Mouse (Mus musculus) embryonic facial prominence, embryonic 14.5 days (tissue): ENCODE measurements at regions not wholly inside any gene's neighbourhood (a gene's known extent, or its start where the extent isn't known, plus 50 kb on each side); places are given as distances from the start of the nearest gene placed in this dataset.
A peak's percentile ranks its signal among the peaks of the same experiment; 100 is the strongest.

Experiments used
- ATAC-seq: fragments of 200-750 bp; cut with Nextera tagmentation; 2 replicates; pipeline ENCODE4 v1.8.0; 2017; ENCODE audit warnings: low read depth, moderate number of reproducible peaks, moderate TSS enrichment
- DNase-seq: peaks from one replicate; pipeline ENCODE4 v3.0.0-alpha.2; 2015; ENCODE audit warnings: low spot score
- H3K27ac ChIP-seq: fragments of 300-500 bp; sonication (generic); replicated peaks from 2 replicates; pipeline ENCODE4 v1.5.1; 2014; ENCODE audit warnings: low read depth, mild to moderate bottlenecking, low read length, moderate library complexity
- H3K27me3 ChIP-seq: fragments of 300-500 bp; sonication (generic); replicated peaks from 2 replicates; pipeline ENCODE4 v1.6.1; 2014; ENCODE audit warnings: low read length; ENCODE audit not compliant: control insufficient read depth, insufficient read depth
- H3K36me3 ChIP-seq: fragments of 300-500 bp; sonication (generic); 2 replicates; pipeline ENCODE4 v1.6.1; 2014; ENCODE audit warnings: low read length, mixed read lengths; ENCODE audit not compliant: control insufficient read depth, insufficient read depth
- H3K4me1 ChIP-seq: fragments of 300-500 bp; sonication (generic); 2 replicates; pipeline ENCODE4 v1.6.1; 2014; ENCODE audit warnings: antibody characterized with exemption, low read length; ENCODE audit not compliant: control insufficient read depth, insufficient read depth
- H3K4me2 ChIP-seq: fragments of 300-500 bp; sonication (generic); 2 replicates; pipeline ENCODE4 v1.6.1; 2014; ENCODE audit warnings: low read depth, mild to moderate bottlenecking, low read length, moderate library complexity, mixed read lengths
- H3K4me3 ChIP-seq: fragments of 300-500 bp; sonication (generic); 2 replicates; pipeline ENCODE4 v1.5.1; 2014; ENCODE audit warnings: low read depth, mild to moderate bottlenecking, low read length
- H3K9ac ChIP-seq: fragments of 300-500 bp; sonication (generic); 2 replicates; pipeline ENCODE4 v1.6.1; 2014; ENCODE audit warnings: low read depth, mild to moderate bottlenecking, low read length, moderate library complexity, mixed read lengths
- H3K9me3 ChIP-seq: fragments of 300-500 bp; sonication (generic); 2 replicates; pipeline ENCODE4 v1.6.1; 2016; ENCODE audit warnings: low read length; ENCODE audit not compliant: control insufficient read depth
- WGBS: fragments of 180-500 bp; shearing (Covaris S2); extraction: QIAGEN DNeasy Blood & Tissue Kit; methylation state at CpG from one replicate; pipeline ENCODE4 v1.1.7; 2014; 5-methylcytosine and 5-hydroxymethylcytosine counted together

GRCm38 (mm10) chr3:34510723-34511122, 139.5 kb upstream of the Sox2 start:
- no peak overlapping the region for H3K4me3 ChIP-seq
- no peak overlapping the region for H3K27ac ChIP-seq
- no peaks in the 10 kb centered on the region for H3K27me3 ChIP-seq
- H3K9me3 ChIP-seq, result peaks cover 5% of the 10 kb centered on the region; the same call in 1 of the 2 replicates
- H3K4me2 ChIP-seq, result no peak overlapping the region
- H3K4me1 ChIP-seq, result no peaks in the 10 kb centered on the region
- no peak for DNase-seq
- H3K36me3 ChIP-seq, result no peaks in the 10 kb centered on the region
- no peak overlapping the region for H3K9ac ChIP-seq
- WGBS, result 81% methylated on average over 4 of the region's 4 CpGs
- no peak for ATAC-seq

- no peak for ATAC-seq
- H3K9me3 ChIP-seq, result no peaks in the 10 kb centered on the region
- no peaks in the 10 kb centered on the region for H3K36me3 ChIP-seq
- no peak overlapping the region for H3K4me3 ChIP-seq
- H3K4me2 ChIP-seq, result no peak overlapping the region
- 34% methylated on average over 5 of the region's 5 CpGs for WGBS
- H3K9ac ChIP-seq, result no peak overlapping the region
- H3K4me1 ChIP-seq, result no peaks in the 10 kb centered on the region
- no peaks in the 10 kb centered on the region for H3K27me3 ChIP-seq
- no peak for DNase-seq
- no peak overlapping the region for H3K27ac ChIP-seq
Observed at GRCm38 (mm10) chr3:34509160-34509559, 141.0 kb upstream of the Sox2 start.

- Histone ChIP-seq H3K4me1 (no peaks in the 10 kb centered on the region), H3K36me3 (no peaks in the 10 kb centered on the region), H3K27ac (no peak overlapping the region), H3K27me3 (no peaks in the 10 kb centered on the region), H3K4me2 (no peak overlapping the region), H3K4me3 (no peak overlapping the region), H3K9ac (no peak overlapping the region), H3K9me3 (no peaks in the 10 kb centered on the region)
- ATAC-seq (no peak), DNase-seq (no peak)
- WGBS, result 20% methylated on average over 3 of the region's 3 CpGs
Observed at GRCm38 (mm10) chr3:34504573-34504894, 145.7 kb upstream of the Sox2 start.

GRCm38 (mm10) chr3:34503874-34504572, 146.2 kb upstream of the Sox2 start:
- no peaks in the 10 kb centered on the region for H3K4me1 ChIP-seq
- WGBS, result 55% methylated on average over 13 of the region's 13 CpGs
- no peaks in the 10 kb centered on the region for H3K9me3 ChIP-seq
- DNase-seq, result peak; percentile 43
- no peak overlapping the region for H3K4me2 ChIP-seq
- no peak overlapping the region for H3K27ac ChIP-seq
- no peak overlapping the region for H3K4me3 ChIP-seq
- no peak for ATAC-seq
- H3K9ac ChIP-seq, result no peak overlapping the region
- no peaks in the 10 kb centered on the region for H3K36me3 ChIP-seq
- no peaks in the 10 kb centered on the region for H3K27me3 ChIP-seq

GRCm38 (mm10) chr3:34496839-34497238, 153.4 kb upstream of the Sox2 start:
- Histone ChIP-seq H3K4me1 (no peaks in the 10 kb centered on the region), H3K9me3 (no peaks in the 10 kb centered on the region), H3K27me3 (no peaks in the 10 kb centered on the region), H3K4me2 (no peak overlapping the region), H3K4me3 (no peak overlapping the region), H3K27ac (no peak overlapping the region), H3K36me3 (no peaks in the 10 kb centered on the region), H3K9ac (no peak overlapping the region)
- DNase-seq (no peak), ATAC-seq (no peak)
- WGBS, result 91% methylated on average over 8 of the region's 8 CpGs

GRCm38 (mm10) chr3:34495615-34496014, 154.6 kb upstream of the Sox2 start:
- no peaks in the 10 kb centered on the region for H3K36me3 ChIP-seq
- no peaks in the 10 kb centered on the region for H3K4me1 ChIP-seq
- DNase-seq, result no peak
- H3K27me3 ChIP-seq, result no peaks in the 10 kb centered on the region
- no peak overlapping the region for H3K4me2 ChIP-seq
- H3K27ac ChIP-seq, result no peak overlapping the region
- no peaks in the 10 kb centered on the region for H3K9me3 ChIP-seq
- no peak overlapping the region for H3K9ac ChIP-seq
- H3K4me3 ChIP-seq, result no peak overlapping the region
- 60% methylated on average over 3 of the region's 3 CpGs for WGBS
- no peak for ATAC-seq

- DNase-seq, result no peak
- H3K4me1 ChIP-seq, result no peaks in the 10 kb centered on the region
- no peaks in the 10 kb centered on the region for H3K9me3 ChIP-seq
- no peak for ATAC-seq
- H3K4me3 ChIP-seq, result no peak overlapping the region
- H3K4me2 ChIP-seq, result no peak overlapping the region
- no peaks in the 10 kb centered on the region for H3K27me3 ChIP-seq
- no peaks in the 10 kb centered on the region for H3K36me3 ChIP-seq
- H3K9ac ChIP-seq, result no peak overlapping the region
- H3K27ac ChIP-seq, result no peak overlapping the region
Observed at GRCm38 (mm10) chr3:34493921-34494320, 156.3 kb upstream of the Sox2 start.

- Histone ChIP-seq H3K4me3 (no peak overlapping the region), H3K4me1 (peaks cover 5% of the 10 kb centered on the region; the same call in 1 of the 2 replicates), H3K36me3 (no peaks in the 10 kb centered on the region), H3K4me2 (no peak overlapping the region), H3K27me3 (no peaks in the 10 kb centered on the region), H3K27ac (no peak overlapping the region), H3K9me3 (no peaks in the 10 kb centered on the region), H3K9ac (no peak overlapping the region)
- WGBS, result 76% methylated on average over 2 of the region's 2 CpGs
- DNase-seq (no peak), ATAC-seq (no peak)
Observed at GRCm38 (mm10) chr3:34489008-34489407, 161.2 kb upstream of the Sox2 start.

- H3K27ac ChIP-seq, result no peak overlapping the region
- H3K36me3 ChIP-seq, result no peaks in the 10 kb centered on the region
- no peak overlapping the region for H3K4me3 ChIP-seq
- ATAC-seq, result no peak
- 9% methylated on average over 9 of the region's 9 CpGs for WGBS
- peaks cover 5% of the 10 kb centered on the region; the same call in 1 of the 2 replicates for H3K4me1 ChIP-seq
- no peak overlapping the region for H3K4me2 ChIP-seq
- no peaks in the 10 kb centered on the region for H3K27me3 ChIP-seq
- no peaks in the 10 kb centered on the region for H3K9me3 ChIP-seq
- DNase-seq, result no peak
- no peak overlapping the region for H3K9ac ChIP-seq
Observed at GRCm38 (mm10) chr3:34486441-34487050, 163.7 kb upstream of the Sox2 start.
